Mouse (Mus musculus) heart, adult 18-20 months (tissue): ENCODE measurements around the gene Hoxb7. TPM values are rescaled to one million over a fixed set of nuclear protein-coding genes. Genes with fewer than 3 reads are reported as not detected.

Experiments used
- DNase-seq, 2 experiments: peaks; one replicate each; pipeline ENCODE4 v3.0.0; 2021 to 2022; ENCODE audit warnings: mixed read lengths in 1 of 2
- total RNA-seq, 2 experiments: library from RNA; stranded (reverse); gene quantifications; 2 replicates each; pipeline ENCODE4 v1.2.3; 2021

The Hoxb7 gene
- total RNA-seq, 2 experiments from 2014 or later: not detected

- no peak for DNase-seq
These were observed 18.2 kb upstream of the Hoxb7 start for GRCm38 (mm10) chr11:96268031-96268745.

GRCm38 (mm10) chr11:96269869-96270268 lies 16.6 kb upstream of the Hoxb7 start:
- DNase-seq: peak in 1 of 2 experiments; percentile 40

- DNase-seq: no peak
These were observed 15.4 kb upstream of the Hoxb7 start, which contains the start of gene Hoxb9 for GRCm38 (mm10) chr11:96270996-96271540. Hoxb9 (plus strand) TSS chr11:96271457.

- no peak for DNase-seq
These were observed 14.8 kb upstream of the Hoxb7 start for GRCm38 (mm10) chr11:96271541-96272011.

GRCm38 (mm10) chr11:96272024-96272921 lies 14.2 kb upstream of the Hoxb7 start:
- DNase-seq: no peak

GRCm38 (mm10) chr11:96274428-96274827 lies 12.0 kb upstream of the Hoxb7 start:
- no peak for DNase-seq

GRCm38 (mm10) chr11:96275896-96276295 lies 10.5 kb upstream of the Hoxb7 start:
- DNase-seq: no peak

- DNase-seq: no peak
These were observed 9.0 kb upstream of the Hoxb7 start for GRCm38 (mm10) chr11:96277151-96278044.

GRCm38 (mm10) chr11:96278324-96278723 lies 8.1 kb upstream of the Hoxb7 start:
- DNase-seq: no peak

GRCm38 (mm10) chr11:96278773-96279172 lies 7.7 kb upstream of the Hoxb7 start:
- peak; percentile 79 to 90 for DNase-seq

- no peak for DNase-seq
These were observed 6.8 kb upstream of the Hoxb7 start for GRCm38 (mm10) chr11:96279421-96280233.

- DNase-seq: no peak
These were observed 5.7 kb upstream of the Hoxb7 start for GRCm38 (mm10) chr11:96280399-96281378.

- DNase-seq: no peak
These were observed 5.0 kb upstream of the Hoxb7 start for GRCm38 (mm10) chr11:96281396-96281795.

GRCm38 (mm10) chr11:96281855-96282570 lies 4.4 kb upstream of the Hoxb7 start, which contains the start of gene Hoxb8:
Hoxb8 (plus strand) TSS chr11:96281905.
- no peak for DNase-seq

GRCm38 (mm10) chr11:96282795-96283430 lies 3.5 kb upstream of the Hoxb7 start:
- DNase-seq: no peak

GRCm38 (mm10) chr11:96284041-96284749 lies 2.2 kb upstream of the Hoxb7 start:
- DNase-seq: peak in 1 of 2 experiments; percentile 47
